Mouse (Mus musculus): ENCODE measurements at regions not wholly inside any gene's neighbourhood (a gene's known extent, or its start where the extent isn't known, plus 50 kb on each side); places are given as distances from the start of the nearest gene placed in this dataset.

- TF ChIP-seq CTCF (IDR thresholded peaks at IDR 0.05; ENCODE audit: insufficient read depth, low read length) = no peak
- no peak for TF ChIP-seq POLR2A (IDR thresholded peaks at IDR 0.05; ENCODE audit: borderline replicate concordance, extremely low read depth, low read depth, low read length)
Observed at GRCm38 (mm10) chr1:60824218-60825125, 62.3 kb upstream of the Ctla4 start.
